Mouse (Mus musculus) midbrain, postnatal 0 days (tissue): ENCODE measurements around the gene Adamtsl1. TPM values are rescaled to one million over a fixed set of nuclear protein-coding genes. Genes with fewer than 3 reads are reported as not detected.

Source experiments
- ATAC-seq: fragments of 200-750 bp; cut with Nextera tagmentation; 2 replicates; pipeline ENCODE4 v1.8.0; 2017; ENCODE audit warnings: moderate number of reproducible peaks, mild to moderate bottlenecking, moderate TSS enrichment, moderate library complexity; ENCODE audit not compliant: low FRiP score
- DNase-seq: peaks from one replicate; pipeline ENCODE4 v3.0.0-alpha.2; 2015; ENCODE audit warnings: low spot score
- H3K27ac ChIP-seq: fragments of 300-500 bp; sonication (generic); 2 replicates; pipeline ENCODE4 v1.5.1; 2014; ENCODE audit warnings: low read depth, mild to moderate bottlenecking, low read length, mixed read lengths
- H3K27me3 ChIP-seq: fragments of 300-500 bp; sonication (generic); 2 replicates; pipeline ENCODE4 v1.6.1; 2014; ENCODE audit warnings: low read length, control low read depth, mixed read lengths; ENCODE audit not compliant: insufficient read depth
- H3K36me3 ChIP-seq: fragments of 300-500 bp; sonication (generic); 2 replicates; pipeline ENCODE4 v1.6.1; 2014; ENCODE audit warnings: low read length, control low read depth, mixed read lengths; ENCODE audit not compliant: insufficient read depth
- H3K4me1 ChIP-seq: fragments of 300-500 bp; sonication (generic); 2 replicates; pipeline ENCODE4 v1.6.1; 2014; ENCODE audit warnings: mild to moderate bottlenecking, control low read depth, antibody characterized with exemption, low read length, mixed read lengths; ENCODE audit not compliant: insufficient read depth
- H3K4me2 ChIP-seq: fragments of 300-500 bp; sonication (generic); 2 replicates; pipeline ENCODE4 v1.6.1; 2014; ENCODE audit warnings: low read depth, mild to moderate bottlenecking, low read length, mixed read lengths; ENCODE audit not compliant: poor library complexity, severe bottlenecking
- H3K4me3 ChIP-seq: fragments of 300-500 bp; sonication (generic); 2 replicates; pipeline ENCODE4 v1.5.1; 2014; ENCODE audit warnings: low read depth, mild to moderate bottlenecking, low read length, moderate library complexity
- H3K9ac ChIP-seq: fragments of 300-500 bp; sonication (generic); replicated peaks from 2 replicates; pipeline ENCODE4 v1.6.1; 2014; ENCODE audit warnings: mild to moderate bottlenecking, low read length, moderate library complexity, mixed read lengths; ENCODE audit not compliant: poor library complexity, severe bottlenecking
- H3K9me3 ChIP-seq: fragments of 300-500 bp; sonication (generic); 2 replicates; pipeline ENCODE4 v1.6.1; 2016; ENCODE audit warnings: low read length, control low read depth
- CTCF ChIP-seq: IDR thresholded peaks from 2 replicates; pipeline ENCODE4 v1.5.1; 2016; ENCODE audit warnings: antibody characterized with exemption, mild to moderate bottlenecking
- WGBS: fragments of 180-500 bp; shearing (Covaris S2); extraction: QIAGEN DNeasy Blood & Tissue Kit; methylation state at CpG from one replicate; pipeline ENCODE4 v1.1.7; 2014; 5-methylcytosine and 5-hydroxymethylcytosine counted together
- polyA plus RNA-seq: library from polyadenylated mRNA; unstranded; fragments of >200 nt; fragmentation: Nextera tagmentation; extraction: Ambion mirVana; gene quantifications from 2 replicates; pipeline ENCODE4 v1.2.1, GENCODE M21; 2015
- total RNA-seq: library from RNA; depleted of rRNA; stranded (reverse); fragments of >200 nt; gene quantifications from 2 replicates; pipeline ENCODE4 v1.2.3, GENCODE M21; 2014

Adamtsl1 gene
- total and polyA plus RNA-seq, 2 experiments from 2014 or later = 4.9 to 7.3 TPM

DNA sequence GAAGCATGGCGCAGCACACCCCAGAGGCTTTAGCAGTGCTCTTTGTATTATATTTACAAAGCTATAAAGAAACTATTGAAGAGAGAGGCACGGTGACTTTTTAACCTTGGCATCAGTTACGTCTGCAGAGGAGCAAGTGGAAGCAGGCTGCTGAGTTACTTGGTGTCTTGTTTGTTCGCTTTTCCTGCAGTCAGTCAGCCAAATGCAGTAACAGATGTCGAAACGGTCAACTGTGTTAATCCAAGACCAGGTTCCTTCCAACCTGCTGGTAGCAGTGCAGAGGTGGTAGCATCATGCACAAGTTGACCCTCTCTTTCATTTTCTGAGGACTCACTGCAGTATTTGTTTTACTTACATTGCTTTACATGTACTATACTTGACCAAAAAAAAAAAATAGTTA, 908.6 kb downstream of the Adamtsl1 start:
- ATAC-seq = no peak
- Histone ChIP-seq H3K4me3 (no peak overlapping the region), H3K4me2 (no peak overlapping the region), H3K4me1 (no peaks in the 10 kb centered on the region), H3K9me3 (no peaks in the 10 kb centered on the region), H3K36me3 (no peaks in the 10 kb centered on the region), H3K9ac (no peak overlapping the region), H3K27me3 (no peaks in the 10 kb centered on the region), H3K27ac (no peak overlapping the region)
- WGBS = 78% methylated on average over 6 of the region's 6 CpGs
- TF ChIP-seq CTCF = no peak
- no peak for DNase-seq

DNA sequence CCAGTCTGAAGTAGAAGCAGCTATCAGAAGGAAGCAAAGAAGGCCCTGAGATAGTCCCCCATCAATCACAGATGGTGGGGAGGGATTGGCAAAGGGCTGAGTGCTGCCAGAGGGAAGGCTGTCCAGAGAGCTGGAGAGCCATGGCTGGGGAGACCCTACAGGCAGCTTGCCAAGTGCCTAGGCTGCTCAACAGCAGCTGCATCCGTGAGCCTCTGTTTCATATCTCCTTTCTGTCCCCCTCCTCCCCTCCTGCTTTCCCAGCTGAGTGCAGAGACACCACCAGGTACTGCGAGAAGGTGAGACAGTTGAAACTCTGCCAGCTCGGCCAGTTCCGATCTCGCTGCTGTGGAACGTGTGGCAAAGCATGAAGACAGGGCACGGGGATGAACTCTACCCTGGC, 911.6 kb downstream of the Adamtsl1 start:
- Histone ChIP-seq H3K4me1 (no peaks in the 10 kb centered on the region), H3K9me3 (no peaks in the 10 kb centered on the region), H3K4me3 (no peak overlapping the region), H3K9ac (no peak overlapping the region), H3K4me2 (no peak overlapping the region), H3K27me3 (no peaks in the 10 kb centered on the region), H3K27ac (no peak overlapping the region), H3K36me3 (no peaks in the 10 kb centered on the region)
- 84% methylated on average over 7 of the region's 7 CpGs for WGBS
- TF ChIP-seq CTCF = no peak
- ATAC-seq (no peak), DNase-seq (peak; percentile 47)

DNA sequence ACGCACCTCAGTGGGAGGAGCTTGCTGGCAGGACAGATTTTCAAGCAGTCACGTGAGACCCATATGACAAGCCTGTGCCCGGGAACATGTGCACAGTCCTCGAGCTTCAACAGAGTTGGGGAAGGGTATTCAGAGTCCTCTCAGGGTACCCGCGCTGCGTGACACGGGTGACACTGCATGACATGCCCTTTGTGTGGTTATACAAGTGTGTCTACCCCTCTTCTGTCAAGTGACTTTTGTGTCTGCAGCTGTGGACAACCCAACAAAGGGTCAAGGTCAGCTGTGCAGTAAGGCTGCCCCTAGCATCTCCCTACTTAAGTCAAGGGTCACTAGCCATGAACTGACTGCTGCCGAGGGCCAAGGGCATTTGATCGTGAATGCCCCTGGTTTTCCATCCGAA, 912.6 kb downstream of the Adamtsl1 start:
- Histone ChIP-seq H3K4me1 (no peaks in the 10 kb centered on the region), H3K36me3 (no peaks in the 10 kb centered on the region), H3K27ac (no peak overlapping the region), H3K9ac (no peak overlapping the region), H3K27me3 (no peaks in the 10 kb centered on the region), H3K9me3 (no peaks in the 10 kb centered on the region), H3K4me3 (no peak overlapping the region), H3K4me2 (no peak overlapping the region)
- 71% methylated on average over 11 of the region's 11 CpGs for WGBS
- ATAC-seq (no peak), DNase-seq (no peak)
- TF ChIP-seq CTCF = no peak

DNA sequence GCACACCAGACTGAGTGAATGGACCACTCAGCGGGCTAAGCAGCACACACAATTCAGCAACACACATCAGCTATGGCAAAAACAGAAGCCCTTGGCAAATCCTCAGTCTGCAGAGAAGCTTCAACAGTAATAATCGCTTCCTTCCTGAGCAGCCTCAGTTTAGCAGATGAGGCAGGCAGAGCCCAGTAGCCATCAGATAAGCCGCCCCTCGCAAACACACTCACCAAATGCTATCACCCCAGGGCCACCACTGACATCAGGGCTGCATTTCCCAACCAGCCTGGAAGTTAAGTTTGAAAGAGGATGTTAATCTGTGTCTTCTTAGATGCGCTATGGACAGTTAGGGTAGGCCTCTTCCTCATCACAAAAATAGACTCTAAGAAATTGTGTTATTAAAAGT, 913.3 kb downstream of the Adamtsl1 start:
- Histone ChIP-seq H3K27me3 (no peaks in the 10 kb centered on the region), H3K36me3 (no peaks in the 10 kb centered on the region), H3K4me3 (no peak overlapping the region), H3K9me3 (no peaks in the 10 kb centered on the region), H3K27ac (no peak overlapping the region), H3K4me1 (no peaks in the 10 kb centered on the region), H3K4me2 (no peak overlapping the region), H3K9ac (no peak overlapping the region)
- DNase-seq = no peak
- WGBS = 75% methylated on average over 5 of the region's 5 CpGs
- no peak for TF ChIP-seq CTCF
- no peak for ATAC-seq

DNA sequence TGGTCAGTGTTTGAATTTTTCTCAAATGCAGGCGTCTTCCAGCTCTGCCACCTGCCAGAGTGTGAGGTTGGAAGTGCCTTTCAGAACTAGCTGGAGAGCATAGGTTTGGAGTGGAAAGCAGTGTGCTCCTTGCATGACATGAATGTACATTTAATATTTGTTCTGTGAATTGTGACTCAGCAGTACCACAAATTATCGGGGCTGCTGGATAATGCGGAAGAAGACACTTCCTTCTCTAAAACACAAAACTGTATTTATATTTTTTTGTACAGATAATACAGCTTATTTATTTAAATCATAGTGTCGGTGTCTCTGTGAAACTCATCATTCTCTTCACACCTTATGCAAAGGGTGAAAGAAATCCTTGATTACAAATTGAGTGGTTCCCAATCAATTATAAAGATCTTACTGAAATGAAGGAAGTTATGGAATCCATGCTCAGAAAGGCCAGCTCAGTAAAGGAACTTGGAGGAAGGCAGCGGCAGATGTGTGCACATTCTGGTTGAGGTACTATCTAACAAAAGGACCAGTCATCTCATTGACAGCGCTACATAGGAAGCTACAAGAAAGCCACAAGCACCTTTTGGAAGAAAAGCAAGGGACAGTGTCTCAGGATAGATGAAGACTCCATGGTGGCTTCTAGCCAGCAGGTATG, 914.2 kb downstream of the Adamtsl1 start:
- 90% methylated on average over 6 of the region's 6 CpGs for WGBS
- DNase-seq (no peak), ATAC-seq (no peak)
- H3K4me2 ChIP-seq = no peak overlapping the region
- H3K9me3 ChIP-seq = no peaks in the 10 kb centered on the region
- H3K27ac ChIP-seq = no peak overlapping the region
- no peak for TF ChIP-seq CTCF
- no peaks in the 10 kb centered on the region for H3K4me1 ChIP-seq
- no peak overlapping the region for H3K9ac ChIP-seq
- H3K27me3 ChIP-seq = no peaks in the 10 kb centered on the region
- no peak overlapping the region for H3K4me3 ChIP-seq
- H3K36me3 ChIP-seq = no peaks in the 10 kb centered on the region

DNA sequence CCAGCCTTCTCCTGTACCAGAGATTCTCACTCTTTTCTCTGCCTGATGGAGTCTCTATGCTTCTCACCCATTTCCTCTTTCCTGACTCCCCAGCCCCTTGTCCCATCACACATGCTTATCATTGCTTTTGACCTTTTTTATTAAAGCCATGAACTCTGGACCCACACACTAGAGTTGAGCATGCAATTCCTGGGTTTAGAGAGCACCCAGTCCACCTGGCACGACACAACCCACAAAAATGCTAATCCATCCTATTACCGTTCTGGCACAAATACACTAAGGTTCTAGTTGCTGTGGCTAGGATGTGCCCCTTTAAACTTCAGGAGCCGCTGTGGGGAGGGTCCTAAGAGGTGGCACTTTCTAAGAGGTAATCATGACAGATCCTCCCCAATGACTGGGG, 921.7 kb downstream of the Adamtsl1 start:
- 95% methylated on average over 3 of the region's 3 CpGs for WGBS
- Histone ChIP-seq H3K27me3 (no peaks in the 10 kb centered on the region), H3K36me3 (no peaks in the 10 kb centered on the region), H3K4me3 (no peak overlapping the region), H3K9ac (no peak overlapping the region), H3K9me3 (no peaks in the 10 kb centered on the region), H3K4me1 (no peaks in the 10 kb centered on the region), H3K4me2 (no peak overlapping the region), H3K27ac (no peak overlapping the region)
- DNase-seq = no peak
- TF ChIP-seq CTCF = no peak
- ATAC-seq = no peak
